Mouse (Mus musculus) intestine, postnatal 0 days (tissue): Measurements from ENCODE around the gene Tnfsf10. TPM values are rescaled to one million over a fixed set of nuclear protein-coding genes. Genes with fewer than 3 reads are reported as not detected.
A peak's percentile ranks its signal among the peaks of the same experiment; 100 is the strongest.

Experiments
- ATAC-seq: fragments of 200-750 bp; cut with Nextera tagmentation; 2 replicates; pipeline ENCODE4 v1.8.0; 2017; ENCODE audit warnings: mild to moderate bottlenecking, moderate TSS enrichment, moderate library complexity
- H3K27ac ChIP-seq: fragments of 300-500 bp; sonication (generic); 2 replicates; pipeline ENCODE4 v1.5.1; 2014; ENCODE audit warnings: mild to moderate bottlenecking, low read depth, low read length, moderate library complexity
- H3K27me3 ChIP-seq: fragments of 300-500 bp; sonication (generic); replicated peaks from 2 replicates; pipeline ENCODE4 v1.6.1; 2014; ENCODE audit warnings: low read length, mixed read lengths; ENCODE audit not compliant: control insufficient read depth, insufficient read depth
- H3K36me3 ChIP-seq: fragments of 300-500 bp; sonication (generic); 2 replicates; pipeline ENCODE4 v1.6.1; 2014; ENCODE audit warnings: mild to moderate bottlenecking, moderate library complexity; ENCODE audit not compliant: control insufficient read depth, insufficient read depth
- H3K4me1 ChIP-seq: fragments of 300-500 bp; sonication (generic); replicated peaks from 2 replicates; pipeline ENCODE4 v1.6.1; 2014; ENCODE audit warnings: antibody characterized with exemption, low read length, mixed read lengths; ENCODE audit not compliant: control insufficient read depth, insufficient read depth
- H3K4me2 ChIP-seq: fragments of 300-500 bp; sonication (generic); replicated peaks from 2 replicates; pipeline ENCODE4 v1.6.1; 2014; ENCODE audit warnings: low read depth, mild to moderate bottlenecking, moderate library complexity
- H3K4me3 ChIP-seq: fragments of 300-500 bp; sonication (generic); 2 replicates; pipeline ENCODE4 v1.5.1; 2014; ENCODE audit warnings: low read depth, low read length
- H3K9ac ChIP-seq: fragments of 300-500 bp; sonication (generic); 2 replicates; pipeline ENCODE4 v1.6.1; 2014; ENCODE audit warnings: mild to moderate bottlenecking, low read depth, low read length
- H3K9me3 ChIP-seq: fragments of 300-500 bp; sonication (generic); 2 replicates; pipeline ENCODE4 v1.6.1; 2016; ENCODE audit warnings: mixed run types; ENCODE audit not compliant: control insufficient read depth
- CTCF ChIP-seq: sonication (generic); IDR thresholded peaks from 2 replicates; pipeline ENCODE4 v1.5.1; 2016; ENCODE audit warnings: low read depth, mild to moderate bottlenecking, control low read depth, antibody characterized with exemption, moderate library complexity
- WGBS: fragments of 180-500 bp; shearing (Covaris S2); extraction: QIAGEN DNeasy Blood & Tissue Kit; methylation state at CpG from one replicate; pipeline ENCODE4 v1.1.7; 2014; 5-methylcytosine and 5-hydroxymethylcytosine counted together
- polyA plus RNA-seq: library from polyadenylated mRNA; unstranded; fragments of >200 nt; fragmentation: Nextera tagmentation; extraction: Ambion mirVana; gene quantifications from 2 replicates; pipeline ENCODE4 v1.2.1, GENCODE M21; 2015

Gene Tnfsf10
- polyA plus RNA-seq, 1 experiment from 2014 or later = 3.1 TPM

GRCm38 (mm10) chr3:27314506-27315164 lies 2.2 kb upstream of the Tnfsf10 start:
- WGBS = 46% methylated on average over 2 of the region's 2 CpGs
- no peak overlapping the region for H3K27ac ChIP-seq
- H3K4me3 ChIP-seq = no peak overlapping the region
- no peaks in the 10 kb centered on the region for H3K36me3 ChIP-seq
- H3K4me1 ChIP-seq = no peaks in the 10 kb centered on the region
- ATAC-seq = no peak
- no peaks in the 10 kb centered on the region for H3K9me3 ChIP-seq
- H3K4me2 ChIP-seq = no peak overlapping the region
- H3K9ac ChIP-seq = no peak overlapping the region
- H3K27me3 ChIP-seq = no peaks in the 10 kb centered on the region
- peak; percentile 54 for TF ChIP-seq CTCF

DNA sequence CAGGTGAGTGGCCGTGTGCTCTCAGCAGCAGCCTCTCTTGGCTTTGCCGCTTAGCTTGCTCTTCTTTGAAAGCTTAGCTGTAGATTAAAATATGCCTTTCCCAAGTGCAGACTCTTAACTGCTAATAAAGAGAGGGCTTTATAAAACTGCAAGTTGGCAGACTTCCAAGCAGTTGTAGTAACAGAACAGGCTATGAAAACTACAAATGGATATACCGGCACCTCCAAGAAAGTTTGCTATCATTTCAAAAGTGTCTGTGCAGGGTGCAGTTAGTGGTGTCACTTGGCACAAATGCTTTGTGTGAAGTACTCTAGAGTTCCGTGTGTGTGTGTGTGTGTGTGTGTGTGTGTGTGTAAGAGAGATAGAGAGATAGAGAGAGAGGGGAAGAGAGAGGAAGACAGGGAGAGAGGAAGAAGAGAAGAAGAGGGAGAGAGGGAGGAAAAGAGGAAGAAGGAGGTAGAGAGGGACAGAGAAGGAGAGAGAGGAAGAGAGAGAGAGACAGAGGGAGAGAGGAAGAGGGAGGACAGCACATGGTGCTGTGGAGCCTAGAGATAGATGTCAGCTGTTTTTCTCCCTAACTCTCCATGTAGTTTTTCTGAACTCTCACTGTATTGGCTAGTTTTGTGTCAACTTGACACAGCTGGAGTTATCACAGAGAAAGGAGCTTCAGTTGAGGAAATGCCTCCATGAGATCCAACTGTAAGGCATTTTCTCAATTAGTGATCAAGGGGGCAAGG lies 628 bp downstream of the Tnfsf10 start:
- H3K36me3 ChIP-seq = no peaks in the 10 kb centered on the region
- peak overlapping the region; percentile 1 for H3K9ac ChIP-seq
- ATAC-seq = no peak
- H3K27ac ChIP-seq = peak overlapping the region; percentile 61
- no peak for TF ChIP-seq CTCF
- 12% methylated on average over 4 of the region's 4 CpGs for WGBS
- no peaks in the 10 kb centered on the region for H3K9me3 ChIP-seq
- peaks cover 3% of the 10 kb centered on the region; the same call in 1 of the 2 replicates for H3K4me1 ChIP-seq
- peak overlapping the region; percentile 70 for H3K4me2 ChIP-seq
- peak overlapping the region; percentile 49 for H3K4me3 ChIP-seq
- no peaks in the 10 kb centered on the region for H3K27me3 ChIP-seq

- Histone ChIP-seq H3K9me3 (no peaks in the 10 kb centered on the region), H3K9ac (no peak overlapping the region), H3K36me3 (no peaks in the 10 kb centered on the region), H3K4me1 (peaks cover 3% of the 10 kb centered on the region; the same call in 1 of the 2 replicates), H3K27ac (peak overlapping the region; percentile 62), H3K4me3 (no peak overlapping the region), H3K4me2 (no peak overlapping the region), H3K27me3 (no peaks in the 10 kb centered on the region)
- no CpG with 5 or more reads among the region's 1 CpGs for WGBS
- ATAC-seq = peak; percentile 69
- TF ChIP-seq CTCF = no peak
These were observed 2.8 kb downstream of the Tnfsf10 start for GRCm38 (mm10) chr3:27319650-27320049.

GRCm38 (mm10) chr3:27320613-27321495 lies 4.0 kb downstream of the Tnfsf10 start:
- Histone ChIP-seq H3K36me3 (no peaks in the 10 kb centered on the region), H3K27ac (peak overlapping the region; percentile 46), H3K9me3 (no peaks in the 10 kb centered on the region), H3K4me3 (no peak overlapping the region), H3K9ac (no peak overlapping the region), H3K27me3 (no peaks in the 10 kb centered on the region), H3K4me2 (no peak overlapping the region), H3K4me1 (peaks cover 3% of the 10 kb centered on the region; the same call in 1 of the 2 replicates)
- 71% methylated on average over 9 of the region's 9 CpGs for WGBS
- peak; percentile 49; the same call in 1 of the 2 replicates for ATAC-seq
- no peak; the same call in 1 of the 2 replicates for TF ChIP-seq CTCF

GRCm38 (mm10) chr3:27322591-27322990 lies 5.8 kb downstream of the Tnfsf10 start:
- H3K4me3 ChIP-seq = no peak overlapping the region
- no peak for ATAC-seq

DNA sequence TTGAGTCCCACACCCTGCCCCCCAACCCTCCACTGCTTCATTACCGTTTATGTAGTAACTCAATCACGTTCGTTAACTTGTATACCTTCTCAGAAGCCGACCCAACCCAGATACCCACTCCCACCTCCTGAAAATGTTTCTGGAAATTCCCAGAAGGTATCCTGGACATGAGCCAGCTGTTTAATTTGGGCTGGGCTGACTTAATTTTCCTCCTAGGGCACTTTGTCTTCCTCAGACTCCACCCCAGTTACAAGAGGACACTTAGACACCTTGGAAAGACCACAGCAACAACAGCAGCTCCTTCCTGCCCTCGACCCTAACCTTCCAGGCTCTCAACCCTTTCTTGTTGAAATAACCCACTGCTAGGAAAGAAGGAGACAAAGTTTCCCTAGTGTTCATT lies 6.7 kb downstream of the Tnfsf10 start:
- Histone ChIP-seq H3K9ac (no peak overlapping the region), H3K9me3 (no peaks in the 10 kb centered on the region), H3K27me3 (no peaks in the 10 kb centered on the region), H3K36me3 (no peaks in the 10 kb centered on the region), H3K4me1 (peaks cover 3% of the 10 kb centered on the region; the same call in 1 of the 2 replicates), H3K4me3 (no peak overlapping the region), H3K4me2 (no peak overlapping the region), H3K27ac (no peak overlapping the region)
- no peak for ATAC-seq
- WGBS = 62% methylated on average over 5 of the region's 5 CpGs
- no peak for TF ChIP-seq CTCF

More at GRCm38 (mm10) chr3:27322591-27322990, 5.8 kb downstream of the Tnfsf10 start:
- H3K9ac ChIP-seq = no peak overlapping the region
- peaks cover 3% of the 10 kb centered on the region; the same call in 1 of the 2 replicates for H3K4me1 ChIP-seq
- H3K9me3 ChIP-seq = no peaks in the 10 kb centered on the region
- H3K4me2 ChIP-seq = no peak overlapping the region
- H3K27ac ChIP-seq = no peak overlapping the region
- TF ChIP-seq CTCF = no peak
- WGBS = 84% methylated on average over 9 of the region's 9 CpGs
- no peaks in the 10 kb centered on the region for H3K27me3 ChIP-seq
- H3K36me3 ChIP-seq = no peaks in the 10 kb centered on the region
